Mouse (Mus musculus) MEL (cell line): Measurements from ENCODE around the gene Ube2o. TPM values are rescaled to one million over a fixed set of nuclear protein-coding genes. Genes with fewer than 3 reads are reported as not detected.

Source experiments
- DNase-seq: peaks from one replicate; pipeline ENCODE4 v3.0.0; 2011; ENCODE audit warnings: low read depth, low spot score
- H3K27ac ChIP-seq: 2 replicates; pipeline ENCODE4 v1.5.1; 2012; ENCODE audit warnings: low read depth, mild to moderate bottlenecking, control low read depth, low read length, moderate library complexity; ENCODE audit not compliant: control insufficient read depth
- H3K27me3 ChIP-seq, 2 experiments: fragments of 150-350 bp in 1 of 2; sonication (generic) in 1 of 2; 2 replicates each; pipeline ENCODE4 v1.6.1; 2012; ENCODE audit warnings: low read length in 2 of 2, mild to moderate bottlenecking in 2 of 2, improper control_type of control experiment in 1 of 2, moderate library complexity in 1 of 2; ENCODE audit not compliant: insufficient read depth in 2 of 2, control insufficient read depth in 1 of 2
- H3K36me3 ChIP-seq, 2 experiments: 2 replicates each; pipeline ENCODE4 v1.6.1; 2012 to 2014; ENCODE audit warnings: low read length in 2 of 2, improper control_type of control experiment in 1 of 2, inconsistent platforms in 1 of 2, mild to moderate bottlenecking in 1 of 2; ENCODE audit not compliant: insufficient read depth in 2 of 2, control insufficient read depth in 1 of 2
- H3K4me1 ChIP-seq, 2 experiments: fragments of 150-350 bp in 1 of 2; sonication (generic) in 1 of 2; 2 replicates each; pipeline ENCODE4 v1.6.1; 2012; ENCODE audit warnings: low read length in 2 of 2, improper control_type of control experiment in 1 of 2, mild to moderate bottlenecking in 1 of 2; ENCODE audit not compliant: insufficient read depth in 2 of 2, control insufficient read depth in 1 of 2
- H3K4me3 ChIP-seq, 2 experiments: fragments of 150-350 bp in 1 of 2; sonication (generic) in 1 of 2; 2 replicates each; pipeline ENCODE4 v1.5.1; 2012; ENCODE audit warnings: low read depth in 2 of 2, low read length in 2 of 2, mild to moderate bottlenecking in 2 of 2, moderate library complexity in 2 of 2, control low read depth in 1 of 2, improper control_type of control experiment in 1 of 2; ENCODE audit not compliant: control insufficient read depth in 1 of 2, insufficient read depth in 1 of 2
- H3K79me2 ChIP-seq: 2 replicates; pipeline ENCODE4 v1.6.1; 2012; ENCODE audit warnings: mild to moderate bottlenecking, low read length, moderate library complexity; ENCODE audit not compliant: control insufficient read depth, poor library complexity, insufficient read depth
- H3K9ac ChIP-seq: 2 replicates; pipeline ENCODE4 v1.6.1; 2012; ENCODE audit warnings: low read depth, mild to moderate bottlenecking, control low read depth, low read length, moderate library complexity; ENCODE audit not compliant: control insufficient read depth, poor library complexity, severe bottlenecking
- H3K9me3 ChIP-seq: fragments of 150-350 bp; sonication (generic); replicated peaks from 2 replicates; pipeline ENCODE4 v1.6.1; 2012; ENCODE audit warnings: mild to moderate bottlenecking, low read length, improper control_type of control experiment, moderate library complexity; ENCODE audit not compliant: insufficient read depth
- BHLHE40 ChIP-seq: IDR thresholded peaks from 2 replicates; pipeline ENCODE4 v1.6.1; 2012; ENCODE audit warnings: low read depth, mild to moderate bottlenecking, inconsistent platforms, low read length, improper control_type of control experiment, borderline replicate concordance
- CHD2 ChIP-seq: IDR thresholded peaks from 2 replicates; pipeline ENCODE4 v1.6.1; 2011; ENCODE audit warnings: low read length, improper control_type of control experiment
- CTCF ChIP-seq, 3 experiments: IDR thresholded peaks in 2 of 3; conservative IDR thresholded peaks in 1 of 3; 2 replicates each; pipeline ENCODE4 v1.5.1; 2011 to 2012; ENCODE audit warnings: low read length in 3 of 3, low read depth in 2 of 3, mild to moderate bottlenecking in 2 of 3, improper control_type of control experiment in 1 of 3, inconsistent platforms in 1 of 3, mixed read lengths in 1 of 3, moderate library complexity in 1 of 3; ENCODE audit not compliant: control insufficient read depth in 1 of 3, insufficient read depth in 1 of 3, poor library complexity in 1 of 3, severe bottlenecking in 1 of 3
- E2F4 ChIP-seq: IDR thresholded peaks from 2 replicates; pipeline ENCODE4 v1.6.1; 2011; ENCODE audit warnings: low read depth, low read length, improper control_type of control experiment, borderline replicate concordance
- ELF1 ChIP-seq: IDR thresholded peaks from 2 replicates; pipeline ENCODE4 v1.6.1; 2014; ENCODE audit warnings: low read depth, mild to moderate bottlenecking, inconsistent platforms, low read length, improper control_type of control experiment, moderate library complexity
- EP300 ChIP-seq, 2 experiments: IDR thresholded peaks; 2 replicates each; pipeline ENCODE4 v1.6.1; 2011; ENCODE audit warnings: improper control_type of control experiment in 2 of 2, low read length in 2 of 2, low read depth in 1 of 2, mild to moderate bottlenecking in 1 of 2
- ETS1 ChIP-seq: IDR thresholded peaks from 2 replicates; pipeline ENCODE4 v1.6.1; 2012; ENCODE audit warnings: low read depth, mild to moderate bottlenecking, inconsistent platforms, low read length, improper control_type of control experiment, moderate library complexity
- GABPA ChIP-seq: IDR thresholded peaks from 2 replicates; pipeline ENCODE4 v1.6.1; 2012; ENCODE audit warnings: low read depth, mild to moderate bottlenecking, inconsistent platforms, low read length, improper control_type of control experiment, moderate library complexity
- GATA1 ChIP-seq: IDR thresholded peaks from 2 replicates; pipeline ENCODE4 v1.6.1; 2011; ENCODE audit warnings: low read depth, low read length, improper control_type of control experiment
- HCFC1 ChIP-seq: IDR thresholded peaks from 2 replicates; pipeline ENCODE4 v1.6.1; 2012; ENCODE audit warnings: low read depth, mild to moderate bottlenecking, inconsistent platforms, low read length, improper control_type of control experiment, moderate library complexity
- JUND ChIP-seq: IDR thresholded peaks from 2 replicates; pipeline ENCODE4 v1.6.1; 2011; ENCODE audit warnings: low read depth, mild to moderate bottlenecking, improper control_type of control experiment, low read length
- MEF2A ChIP-seq: IDR thresholded peaks from 2 replicates; pipeline ENCODE4 v1.6.1; 2014; ENCODE audit warnings: low read depth, mild to moderate bottlenecking, inconsistent platforms, low read length, improper control_type of control experiment; ENCODE audit not compliant: poor library complexity, insufficient replicate concordance, severe bottlenecking; ENCODE audit errors: extremely low read depth
- MYB ChIP-seq: IDR thresholded peaks from 2 replicates; pipeline ENCODE4 v1.6.1; 2011; ENCODE audit warnings: mild to moderate bottlenecking, low read depth, low read length, improper control_type of control experiment
- MYC ChIP-seq: IDR thresholded peaks from 2 replicates; pipeline ENCODE4 v1.6.1; 2011; ENCODE audit warnings: low read depth, mild to moderate bottlenecking, low read length, improper control_type of control experiment, moderate library complexity
- NELFE ChIP-seq: IDR thresholded peaks from 2 replicates; pipeline ENCODE4 v1.6.1; 2011; ENCODE audit warnings: low read depth, low read length, improper control_type of control experiment
- NRF1 ChIP-seq: IDR thresholded peaks from 2 replicates; pipeline ENCODE4 v1.6.1; 2014; ENCODE audit warnings: low read depth, mild to moderate bottlenecking, inconsistent platforms, low read length, improper control_type of control experiment, moderate library complexity; ENCODE audit not compliant: poor library complexity, insufficient read depth, severe bottlenecking
- POLR2A ChIP-seq, 2 experiments: IDR thresholded peaks; 2 replicates each; pipeline ENCODE4 v1.6.1; 2011 to 2012; ENCODE audit warnings: low read length in 2 of 2, mild to moderate bottlenecking in 2 of 2, control low read depth in 1 of 2, improper control_type of control experiment in 1 of 2, low read depth in 1 of 2, moderate library complexity in 1 of 2; ENCODE audit not compliant: control insufficient read depth in 1 of 2, insufficient read depth in 1 of 2, poor library complexity in 1 of 2
- POLR2AphosphoS2 ChIP-seq: IDR thresholded peaks from 2 replicates; pipeline ENCODE4 v1.6.1; 2011; ENCODE audit warnings: low read length, improper control_type of control experiment
- POLR2AphosphoS5 ChIP-seq: IDR thresholded peaks from 2 replicates; pipeline ENCODE4 v1.6.1; 2012; ENCODE audit warnings: low read depth, borderline replicate concordance, mild to moderate bottlenecking, inconsistent platforms, low read length, moderate library complexity, mixed read lengths
- RCOR1 ChIP-seq: IDR thresholded peaks from 2 replicates; pipeline ENCODE4 v1.6.1; 2012; ENCODE audit warnings: low read depth, mild to moderate bottlenecking, inconsistent platforms, low read length, improper control_type of control experiment
- SIN3A ChIP-seq: IDR thresholded peaks from 2 replicates; pipeline ENCODE4 v1.6.1; 2012; ENCODE audit warnings: low read length, improper control_type of control experiment, inconsistent platforms
- SMC3 ChIP-seq: IDR thresholded peaks from 2 replicates; pipeline ENCODE4 v1.6.1; 2011; ENCODE audit warnings: low read depth, low read length, improper control_type of control experiment
- TBP ChIP-seq: IDR thresholded peaks from 2 replicates; pipeline ENCODE4 v1.8.0; 2011; ENCODE audit warnings: low read depth, low read length, improper control_type of control experiment
- UBTF ChIP-seq: IDR thresholded peaks from 2 replicates; pipeline ENCODE4 v1.6.1; 2012; ENCODE audit warnings: low read depth, mild to moderate bottlenecking, inconsistent platforms, low read length, improper control_type of control experiment, moderate library complexity, borderline replicate concordance; ENCODE audit not compliant: insufficient read depth
- USF2 ChIP-seq, 2 experiments: IDR thresholded peaks; 2 replicates each; pipeline ENCODE4 v1.6.1; 2011 to 2012; ENCODE audit warnings: improper control_type of control experiment in 2 of 2, low read length in 2 of 2, borderline replicate concordance in 1 of 2, inconsistent platforms in 1 of 2, low read depth in 1 of 2, mild to moderate bottlenecking in 1 of 2; ENCODE audit not compliant: insufficient read depth in 1 of 2
- ZC3H11A ChIP-seq: IDR thresholded peaks from 2 replicates; pipeline ENCODE4 v1.6.1; 2012; ENCODE audit warnings: low read depth, mild to moderate bottlenecking, inconsistent platforms, low read length, improper control_type of control experiment
- ZMIZ1 ChIP-seq: IDR thresholded peaks from 2 replicates; pipeline ENCODE4 v1.6.1; 2012; ENCODE audit warnings: low read depth, mild to moderate bottlenecking, inconsistent platforms, low read length, improper control_type of control experiment, moderate library complexity
- ZNF384 ChIP-seq: IDR thresholded peaks from 2 replicates; pipeline ENCODE4 v1.6.1; 2012; ENCODE audit warnings: low read depth, mild to moderate bottlenecking, inconsistent platforms, low read length, improper control_type of control experiment
- polyA plus RNA-seq, 2 experiments: library from polyadenylated mRNA; stranded (reverse) in 1 of 2; unstranded in 1 of 2; fragments of >175 nt in 1 of 2; fragments of >200 nt in 1 of 2; gene quantifications; 2 replicates each; pipeline versions ENCODE4 v1.2.1 to v1.2.4; 2012; ENCODE audit warnings: low replicate concordance in 2 of 2, low read depth in 1 of 2; ENCODE audit not compliant: insufficient read length in 2 of 2, insufficient read depth in 1 of 2, missing spikeins in 1 of 2
- total RNA-seq: library from RNA; depleted of rRNA; stranded (reverse); fragments of 300-350 nt; gene quantifications from 2 replicates; pipeline ENCODE4 v1.2.3, GENCODE M21; 2012

Ube2o gene
- total and polyA plus RNA-seq, 3 experiments, result 22.9 to 42.8 TPM; not detected in 1

DNA sequence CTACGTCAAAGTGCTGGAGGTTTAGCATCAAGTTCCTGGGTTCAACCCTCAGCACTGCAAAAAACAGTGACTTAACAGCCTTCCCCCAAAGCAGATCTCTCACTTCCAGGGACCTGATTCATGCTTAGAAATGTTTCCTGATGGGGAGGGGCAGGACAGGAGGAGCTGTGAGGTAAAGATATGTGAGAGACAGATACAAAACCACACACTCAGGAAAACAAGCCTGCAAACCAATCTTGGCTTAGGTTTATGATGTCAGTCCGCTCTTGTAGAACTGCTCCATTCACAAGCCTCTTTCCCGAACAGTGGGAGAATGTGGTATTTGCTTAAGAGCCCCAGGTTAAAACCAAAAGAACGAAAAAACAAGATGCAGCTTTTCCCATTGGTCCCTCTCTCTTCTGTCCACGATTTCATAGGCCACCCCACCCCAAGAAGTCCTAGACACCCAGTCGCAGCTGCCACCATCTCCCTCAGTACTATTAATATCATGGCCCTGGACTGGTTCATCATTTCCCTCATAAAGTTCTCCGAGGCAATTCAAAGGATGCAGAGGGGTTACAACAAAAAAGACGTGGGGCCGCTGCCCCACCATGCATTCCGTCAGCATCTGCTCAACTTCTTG is 1.1 kb downstream of the Ube2o start (continued):
- TF ChIP-seq JUND, result no peak
- TF ChIP-seq SIN3A, result peak; percentile 90
- no peak; the same call in 1 of the 2 replicates for TF ChIP-seq MYC
- TF ChIP-seq POLR2A (IDR thresholded peaks at IDR 0.05; ENCODE audit: control insufficient read depth in 1 of 2, insufficient read depth in 1 of 2, low read depth in 1 of 2, low read length in 2 of 2, poor library complexity in 1 of 2), result 0 out of 4 replicates have a peak, but pooled peaks of 1 of the 2 experiments have one; percentile 18
- TF ChIP-seq NELFE, result no peak
- TF ChIP-seq ZMIZ1, result no peak
- TF ChIP-seq E2F4, result no peak
- 0 out of 2 replicates have a peak, but pooled peaks have one; percentile 33 for TF ChIP-seq BHLHE40
- no peak for TF ChIP-seq SMC3
- TF ChIP-seq MYB, result no peak
- TF ChIP-seq EP300 (IDR thresholded peaks at IDR 0.05; ENCODE audit: low read depth in 1 of 2, low read length in 2 of 2), result peak; percentile 79 to 82
- no peak for TF ChIP-seq CHD2
- TF ChIP-seq ZC3H11A, result no peak
- TF ChIP-seq GABPA, result no peak
- no peak for TF ChIP-seq NRF1
- no peak for TF ChIP-seq MEF2A

DNA sequence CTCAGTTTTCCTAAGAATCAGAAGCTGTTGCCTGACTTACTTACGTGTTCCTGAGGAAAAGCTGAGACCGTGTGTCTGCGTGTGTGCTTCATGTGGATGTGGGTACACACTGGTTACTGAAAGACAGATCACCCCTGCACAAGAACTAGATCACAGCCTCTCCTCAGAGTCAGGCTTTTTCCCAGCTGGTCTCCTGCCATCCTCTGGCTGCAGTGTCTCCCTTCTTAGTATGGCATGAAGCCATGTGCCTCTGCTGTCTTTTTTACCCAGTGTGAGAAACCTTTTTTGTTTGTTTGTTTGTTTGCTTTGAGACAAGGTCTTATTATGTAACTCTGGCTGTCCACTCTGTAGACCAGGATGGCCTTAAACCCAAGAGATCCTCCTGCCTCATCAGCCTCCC is 2.0 kb downstream of the Ube2o start:
- H3K4me1 ChIP-seq, result peaks cover 0 to 27% of the 10 kb centered on the region in 2 experiments; a peak in 2 of 4 replicates
- no peak for DNase-seq
- peaks cover 0 to 5% of the 10 kb centered on the region in 2 experiments; a peak in 2 of 4 replicates for H3K36me3 ChIP-seq
- H3K27ac ChIP-seq, result no peak overlapping the region
- no peaks in the 10 kb centered on the region for H3K9me3 ChIP-seq
- H3K27me3 ChIP-seq, result no peaks in the 10 kb centered on the region
- TF ChIP-seq MEF2A (no peak), ZNF384 (no peak), RCOR1 (no peak), SIN3A (no peak)
- H3K79me2 ChIP-seq, result peaks cover 48% of the 10 kb centered on the region
- no peak overlapping the region for H3K4me3 ChIP-seq
- H3K9ac ChIP-seq, result no peak overlapping the region

DNA sequence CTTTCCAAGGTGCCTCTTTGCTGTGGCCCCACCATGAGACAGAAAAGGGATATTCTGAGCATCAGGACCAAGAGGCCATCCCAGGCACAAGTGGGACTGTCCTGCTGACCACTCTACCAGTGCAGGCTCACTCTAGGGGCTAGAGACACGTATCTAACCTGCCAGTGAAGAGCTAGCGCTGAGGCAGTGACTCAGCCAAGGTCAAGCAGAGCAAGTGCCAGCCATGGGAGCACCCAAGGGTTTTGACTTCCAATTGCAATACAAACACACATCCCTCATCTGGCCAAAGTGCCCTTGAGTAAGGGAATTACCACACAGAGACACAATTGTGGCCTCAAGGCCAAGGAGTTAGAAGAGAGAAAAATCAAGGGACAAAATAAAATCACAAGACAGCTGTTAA is 5.9 kb downstream of the Ube2o start:
- Histone ChIP-seq H3K27ac (no peak overlapping the region), H3K79me2 (peaks cover 53% of the 10 kb centered on the region), H3K4me1 (peaks cover 18 to 55% of the 10 kb centered on the region in 2 experiments), H3K9me3 (no peaks in the 10 kb centered on the region), H3K9ac (no peak overlapping the region), H3K4me3 (no peak overlapping the region), H3K27me3 (no peaks in the 10 kb centered on the region), H3K36me3 (peaks cover 0 to 36% of the 10 kb centered on the region in 2 experiments; a peak in 2 of 4 replicates)
- DNase-seq, result no peak
- TF ChIP-seq EP300 (IDR thresholded peaks at IDR 0.05; ENCODE audit: low read depth in 1 of 2, low read length in 2 of 2), result no peak
- no peak for TF ChIP-seq TBP
- TF ChIP-seq RCOR1, result no peak
- TF ChIP-seq SMC3, result no peak
- no peak for TF ChIP-seq USF2 (IDR thresholded peaks at IDR 0.05; ENCODE audit: borderline replicate concordance in 1 of 2, insufficient read depth in 1 of 2, low read depth in 1 of 2, low read length in 2 of 2)
- TF ChIP-seq ZC3H11A, result no peak
- no peak for TF ChIP-seq POLR2A (IDR thresholded peaks at IDR 0.05; ENCODE audit: control insufficient read depth in 1 of 2, insufficient read depth in 1 of 2, low read depth in 1 of 2, low read length in 2 of 2, poor library complexity in 1 of 2)
- TF ChIP-seq SIN3A, result no peak
- no peak for TF ChIP-seq ETS1
- TF ChIP-seq GATA1, result no peak
- no peak for TF ChIP-seq POLR2AphosphoS5
- no peak for TF ChIP-seq ELF1
- no peak for TF ChIP-seq CHD2
- TF ChIP-seq CTCF (IDR thresholded peaks at IDR 0.05 in 2 of 3, conservative IDR thresholded peaks at IDR 0.05 in 1 of 3; ENCODE audit: control insufficient read depth in 1 of 3, insufficient read depth in 1 of 3, low read depth in 2 of 3, low read length in 3 of 3, poor library complexity in 1 of 3, severe bottlenecking in 1 of 3), result no peak
- TF ChIP-seq UBTF, result no peak
- TF ChIP-seq POLR2AphosphoS2, result no peak
- no peak for TF ChIP-seq HCFC1
